Mouse (Mus musculus): Measurements from ENCODE around the gene Gm4791. TPM values are rescaled to one million over a fixed set of nuclear protein-coding genes. Genes with fewer than 3 reads are reported as not detected.

Gm4791 gene
- polyA plus RNA-seq, 1 experiment from 2014 or later, result not detected

DNA sequence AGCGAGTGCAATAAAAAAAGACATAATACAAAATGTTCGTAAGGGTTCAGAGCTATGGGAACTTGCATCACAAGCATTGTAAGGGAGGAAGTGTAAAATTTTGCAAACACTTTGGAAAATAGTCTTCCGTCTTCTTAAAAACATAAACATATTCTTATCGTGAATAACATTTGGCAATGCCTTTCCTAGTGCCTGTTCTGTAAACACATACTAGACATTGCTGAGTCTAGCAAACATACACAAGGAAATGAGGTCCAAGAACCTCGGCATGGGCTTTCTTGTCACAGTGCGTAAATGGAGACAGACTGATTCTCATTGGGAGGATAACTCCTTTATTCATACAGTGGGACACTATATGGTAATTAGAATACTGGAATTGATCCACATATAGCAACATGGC is 43.0 kb downstream of the Gm4791 start:
- H3K27ac ChIP-seq (ENCODE audit: low read depth, low read length), result no peak overlapping the region
- DNase-seq (ENCODE audit: low spot score), result no peak
- H3K9me3 ChIP-seq (ENCODE audit: control insufficient read depth, low read length), result no peaks in the 10 kb centered on the region
- H3K36me3 ChIP-seq (ENCODE audit: control insufficient read depth, insufficient read depth, low read length), result no peaks in the 10 kb centered on the region
- H3K4me1 ChIP-seq (replicated peaks; ENCODE audit: control insufficient read depth, insufficient read depth, low read length), result no peaks in the 10 kb centered on the region
- no peak overlapping the region for H3K4me3 ChIP-seq (ENCODE audit: low read depth, low read length)
- no peak overlapping the region for H3K9ac ChIP-seq (ENCODE audit: low read length)
- 89% methylated on average over 6 of the region's 6 CpGs for WGBS
- no peak for ATAC-seq (replicated peaks; ENCODE audit: low FRiP score)
- no peaks in the 10 kb centered on the region for H3K27me3 ChIP-seq (ENCODE audit: control insufficient read depth, insufficient read depth, low read length)
- H3K4me2 ChIP-seq (ENCODE audit: low read depth, low read length, severe bottlenecking), result no peak overlapping the region

Measured in forebrain, embryonic 11.5 days (tissue).